Mouse (Mus musculus) T-helper 1 cell (primary cell): ENCODE measurements at regions not wholly inside any gene's neighbourhood (a gene's known extent, or its start where the extent isn't known, plus 50 kb on each side); places are given as distances from the start of the nearest gene placed in this dataset.

ENCODE experiments used
- in situ Hi-C: fragments of 300-600 bp; cut with MboI, MseI; formaldehyde crosslinking; loops from one replicate; pipeline ENCODE4 v1.15.1; 2025; ENCODE audit warnings: high pct_unique_total_duplicates

DNA sequence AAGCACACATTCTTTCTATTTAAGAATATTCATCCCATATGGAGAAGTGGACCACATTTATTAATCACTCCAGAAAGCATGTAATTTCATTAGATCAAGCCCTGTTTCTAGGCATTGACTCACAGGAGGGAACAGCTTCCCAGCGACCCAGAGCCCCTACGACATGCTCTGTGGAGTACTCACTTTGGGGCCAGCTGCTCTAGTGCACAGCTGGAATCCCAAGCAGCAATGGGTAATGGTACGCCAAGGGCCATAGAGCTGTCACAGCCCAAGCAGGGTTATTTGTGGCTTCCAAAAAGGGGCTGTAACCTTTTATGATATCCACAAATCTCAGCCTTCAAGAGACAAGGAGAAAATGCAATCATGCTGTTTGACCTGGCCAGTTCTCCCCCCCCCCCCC is 706.4 kb downstream of the Dhx35 start:
- in situ Hi-C loops: no loop called here

DNA sequence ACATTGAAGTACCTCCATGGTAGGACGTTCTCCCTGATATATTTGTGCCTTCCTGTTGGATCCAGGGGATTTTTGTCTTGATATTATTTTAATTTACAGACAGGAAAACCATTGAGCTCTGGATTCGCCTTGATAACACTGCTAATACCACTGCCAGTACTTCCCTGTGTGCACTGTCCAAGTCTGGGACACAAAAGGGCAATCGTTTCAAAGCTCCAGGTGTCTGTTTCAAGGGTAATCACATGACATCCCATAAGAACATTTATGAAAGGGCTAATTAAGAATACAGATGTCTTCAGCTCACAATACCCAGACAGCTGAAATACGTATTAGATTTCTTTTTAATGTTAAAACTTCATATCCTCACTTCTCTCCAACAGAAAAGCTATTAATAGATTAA is 724.5 kb downstream of the Dhx35 start:
- in situ Hi-C loops: no loop called here

DNA sequence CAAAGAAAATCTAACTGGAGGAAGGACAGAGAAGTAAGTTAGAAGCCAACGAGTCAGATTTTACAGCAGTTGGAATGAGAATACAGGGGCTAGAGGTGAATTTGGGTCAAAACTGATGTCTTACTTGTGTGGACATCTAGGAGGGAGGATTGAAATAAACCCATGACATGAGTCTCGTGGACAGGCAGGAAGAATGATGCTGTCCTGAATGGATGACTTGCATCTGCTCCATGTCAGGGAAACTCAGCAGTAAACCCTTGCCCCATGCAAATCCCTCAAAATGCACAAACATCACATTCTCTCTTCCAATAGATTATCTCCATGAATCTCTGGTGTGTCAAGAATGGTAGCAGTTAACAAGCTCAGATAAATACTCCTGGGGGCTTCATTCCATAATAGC is 729.1 kb downstream of the Dhx35 start:
- in situ Hi-C loops: no loop called here

DNA sequence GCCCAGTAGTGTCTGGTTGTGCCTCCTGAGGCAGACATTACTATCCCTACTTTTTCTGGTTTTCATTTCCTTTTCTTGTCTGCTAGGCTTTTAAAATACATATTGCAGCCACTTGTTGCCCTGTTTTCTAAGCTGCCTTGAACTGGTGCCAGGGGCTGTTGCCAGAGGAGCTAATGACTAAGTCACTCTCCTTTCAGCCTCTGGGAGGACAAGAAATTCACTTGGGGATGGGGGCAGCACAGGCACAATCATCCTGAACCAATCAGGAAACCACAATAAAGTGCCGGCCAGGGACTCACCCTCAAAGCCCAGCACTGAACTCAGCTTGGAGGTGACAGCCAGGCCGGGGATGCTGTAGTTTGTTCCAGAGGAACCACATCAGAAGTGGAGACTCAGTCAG is 740.3 kb downstream of the Dhx35 start:
- in situ Hi-C loops: no loop called here

DNA sequence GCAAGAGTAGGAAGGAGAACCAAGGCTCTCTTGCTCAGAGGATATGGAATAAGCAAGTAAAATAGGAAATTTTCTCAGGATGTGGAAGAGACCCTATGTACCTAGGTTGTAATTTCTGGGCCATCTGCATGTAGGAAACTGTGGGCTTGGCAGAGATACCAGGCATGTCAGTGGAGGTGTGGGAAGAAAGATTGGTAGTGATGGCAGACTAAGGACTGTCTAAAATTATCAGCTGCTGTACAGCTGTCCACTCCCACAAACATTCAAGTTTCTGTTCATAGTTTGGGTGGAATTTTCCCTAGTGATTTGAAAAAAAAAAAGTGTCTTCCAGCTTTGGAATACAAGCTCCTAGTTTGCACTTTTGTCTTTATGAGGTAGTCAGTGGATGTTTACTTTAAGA is 744.7 kb downstream of the Dhx35 start:
- in situ Hi-C loops: no loop called here

DNA sequence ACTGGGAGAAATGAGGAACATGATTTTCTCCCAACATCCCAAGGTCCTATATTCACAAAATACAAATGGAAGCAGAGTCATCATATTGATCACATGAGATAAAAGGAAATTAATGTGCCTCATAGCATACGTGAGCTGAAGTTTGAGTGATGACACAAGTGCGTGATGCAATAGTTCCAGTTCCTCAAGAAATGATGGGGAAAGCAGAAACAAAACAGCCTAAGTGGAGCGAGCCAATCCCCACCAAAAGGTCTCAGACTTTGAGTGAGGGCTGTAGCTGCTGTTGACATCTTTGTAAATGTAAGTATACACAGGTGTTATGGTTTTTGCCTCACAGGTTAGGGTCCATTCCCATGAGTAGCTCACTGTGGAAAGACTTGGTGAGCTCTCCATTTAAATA is 763.0 kb downstream of the Dhx35 start:
- in situ Hi-C loops: no loop called here

DNA sequence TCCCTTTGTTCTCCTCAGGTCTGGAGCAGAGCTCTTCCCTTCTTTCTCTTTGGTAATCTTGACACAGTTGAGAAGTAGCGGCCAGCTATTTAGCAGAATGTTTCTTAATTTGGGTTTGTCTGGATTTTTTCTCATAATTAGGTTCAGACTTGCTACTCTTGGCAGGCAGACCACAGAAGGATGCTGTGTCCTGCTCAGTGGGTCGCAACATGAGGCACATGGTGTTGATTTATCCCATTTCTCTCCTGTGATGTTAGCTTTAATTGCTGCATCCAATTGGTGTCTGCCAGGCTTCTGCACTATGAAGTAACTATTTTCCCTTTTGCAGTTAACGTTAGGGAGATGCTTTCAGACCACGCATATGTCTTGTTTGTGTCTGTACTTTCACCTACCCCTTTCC is 768.7 kb downstream of the Gm826 start:
- in situ Hi-C loops: no loop called here

DNA sequence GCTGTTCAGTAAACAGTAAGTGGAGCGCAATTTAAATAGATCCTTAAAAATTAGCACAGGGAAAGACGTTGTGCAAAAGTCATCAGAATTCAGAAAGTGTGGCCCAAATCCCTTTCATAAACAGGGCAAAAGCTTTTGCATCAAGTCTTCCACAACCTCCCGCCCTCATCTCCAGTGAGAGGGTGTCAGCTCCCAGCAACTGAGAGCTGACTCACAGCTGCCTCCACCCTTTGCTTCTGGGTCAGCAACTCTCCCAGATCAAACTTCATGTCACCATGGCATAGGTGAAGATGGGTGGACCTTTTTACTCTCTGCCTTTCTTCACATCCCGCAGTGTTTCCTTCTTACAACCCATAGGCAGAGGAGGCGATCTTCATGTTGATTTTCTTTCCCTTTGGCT is 768.0 kb downstream of the Gm826 start:
- in situ Hi-C loops: no loop called here

DNA sequence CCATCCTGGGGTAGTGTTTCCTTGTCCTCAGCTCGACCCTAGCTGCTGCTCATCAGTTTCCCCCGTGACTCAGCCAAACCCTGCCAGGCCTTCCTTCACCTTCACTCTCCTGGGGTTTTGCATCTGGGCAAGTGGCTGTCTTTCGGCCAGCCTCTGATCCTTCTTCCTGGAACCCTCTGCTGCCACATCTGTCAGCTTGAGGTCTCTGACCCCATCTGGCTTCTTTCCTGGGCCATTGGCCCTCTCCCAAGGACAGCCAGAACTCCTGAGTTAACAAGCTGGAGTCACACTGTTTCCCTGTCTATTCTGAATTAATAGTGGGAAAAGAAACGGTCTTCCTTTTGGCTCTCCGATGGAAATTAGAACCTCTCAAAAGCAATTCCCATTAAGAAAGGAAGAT is 767.5 kb downstream of the Gm826 start:
- in situ Hi-C loops: no loop called here

DNA sequence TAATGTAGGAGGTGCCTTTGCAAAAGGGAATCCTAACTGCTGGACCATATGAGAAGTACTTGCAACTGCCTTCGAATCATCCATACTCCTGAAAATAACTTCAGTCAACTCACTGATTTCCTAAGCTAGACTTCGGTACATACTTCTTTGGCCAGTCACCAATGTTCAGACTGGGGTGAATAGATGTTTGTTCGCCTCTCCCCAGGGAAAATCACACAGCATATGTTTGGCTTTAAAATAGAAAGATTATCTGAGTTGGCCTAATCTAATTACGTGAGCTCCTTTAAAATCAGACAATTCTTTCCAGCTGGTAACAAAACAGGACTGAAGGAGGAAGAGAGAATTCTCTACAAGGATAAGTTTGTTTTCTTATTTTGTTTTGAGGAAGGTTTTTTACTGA is 765.6 kb downstream of the Gm826 start:
- in situ Hi-C loops: no loop called here

DNA sequence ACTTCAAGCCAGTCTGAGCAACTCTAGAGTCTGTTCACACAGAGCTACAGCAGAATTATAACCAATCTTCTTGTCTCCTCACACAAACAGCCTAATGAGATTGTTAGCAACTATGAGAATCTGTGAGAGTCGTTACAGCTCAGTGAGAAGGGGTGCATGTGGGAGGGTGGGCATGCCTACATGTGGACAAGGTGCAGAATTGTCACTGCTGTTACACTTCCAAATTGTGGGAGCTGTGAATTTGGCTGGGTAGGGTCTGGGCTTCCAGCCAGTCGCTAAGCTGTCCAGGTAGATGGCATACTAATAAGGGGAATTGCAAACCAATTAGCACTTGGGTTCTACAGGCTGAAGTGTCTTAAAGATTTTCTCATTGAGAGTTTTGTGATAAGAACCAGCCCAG is 762.1 kb downstream of the Gm826 start:
- in situ Hi-C loops: no loop called here

DNA sequence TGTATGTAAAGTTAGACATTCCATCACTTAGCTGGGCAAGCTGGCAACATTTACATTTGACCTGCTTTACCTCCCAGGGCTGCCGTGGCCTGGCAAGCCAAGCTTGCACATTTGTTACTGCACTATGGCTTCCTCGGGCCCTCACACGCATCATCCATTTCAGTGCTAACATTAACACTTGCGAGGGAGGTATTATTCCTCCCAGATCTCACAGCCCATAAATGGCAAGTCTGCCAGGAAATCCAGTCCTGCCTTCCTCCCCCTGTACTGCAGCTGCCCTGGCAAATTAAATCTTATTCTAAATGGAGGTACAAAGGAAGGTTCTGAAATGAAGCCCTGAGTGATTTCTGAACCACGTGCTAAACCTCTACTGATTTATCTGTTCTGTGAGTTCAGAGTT is 758.7 kb downstream of the Gm826 start:
- in situ Hi-C loops: no loop called here

DNA sequence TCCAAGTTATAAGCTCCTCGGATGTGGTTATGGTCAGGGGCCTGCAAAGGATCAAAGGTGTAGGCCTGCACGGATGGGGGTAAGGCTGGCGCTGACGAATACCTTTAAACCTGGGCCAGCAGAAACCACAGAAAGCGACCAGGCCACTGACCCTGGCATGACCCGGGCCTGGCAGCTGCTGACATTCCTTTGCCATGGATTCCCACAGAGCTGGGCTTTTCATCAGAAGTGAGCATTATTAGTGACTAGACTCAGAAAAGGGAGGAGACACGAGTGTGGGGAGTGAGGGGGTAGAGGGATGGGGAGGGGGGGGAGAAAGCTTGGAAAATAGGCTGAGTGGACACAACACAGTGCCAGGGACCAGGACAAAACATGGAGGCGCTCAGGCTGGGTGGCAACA is 750.9 kb downstream of the Gm826 start:
- in situ Hi-C loops: no loop called here

DNA sequence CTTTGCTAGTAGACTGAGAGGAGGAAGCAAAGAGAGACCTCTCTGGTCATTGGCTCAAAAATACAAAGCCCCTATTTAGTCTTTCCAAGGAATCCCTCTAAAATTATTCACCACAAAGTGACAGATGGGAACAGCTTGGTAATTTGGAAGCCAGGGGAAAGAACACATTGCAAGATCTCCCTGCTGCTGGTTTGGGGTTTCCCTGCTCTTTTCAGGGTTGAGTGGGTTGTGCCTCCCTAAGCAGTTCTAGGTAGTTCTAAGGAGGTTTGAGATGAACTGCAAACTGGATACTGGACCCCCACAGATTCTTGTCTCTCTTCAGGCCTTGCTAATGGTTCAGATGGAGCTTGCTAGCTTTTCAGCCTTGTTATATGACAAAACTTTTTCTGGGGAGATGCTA is 749.3 kb downstream of the Gm826 start:
- in situ Hi-C loops: no loop called here

DNA sequence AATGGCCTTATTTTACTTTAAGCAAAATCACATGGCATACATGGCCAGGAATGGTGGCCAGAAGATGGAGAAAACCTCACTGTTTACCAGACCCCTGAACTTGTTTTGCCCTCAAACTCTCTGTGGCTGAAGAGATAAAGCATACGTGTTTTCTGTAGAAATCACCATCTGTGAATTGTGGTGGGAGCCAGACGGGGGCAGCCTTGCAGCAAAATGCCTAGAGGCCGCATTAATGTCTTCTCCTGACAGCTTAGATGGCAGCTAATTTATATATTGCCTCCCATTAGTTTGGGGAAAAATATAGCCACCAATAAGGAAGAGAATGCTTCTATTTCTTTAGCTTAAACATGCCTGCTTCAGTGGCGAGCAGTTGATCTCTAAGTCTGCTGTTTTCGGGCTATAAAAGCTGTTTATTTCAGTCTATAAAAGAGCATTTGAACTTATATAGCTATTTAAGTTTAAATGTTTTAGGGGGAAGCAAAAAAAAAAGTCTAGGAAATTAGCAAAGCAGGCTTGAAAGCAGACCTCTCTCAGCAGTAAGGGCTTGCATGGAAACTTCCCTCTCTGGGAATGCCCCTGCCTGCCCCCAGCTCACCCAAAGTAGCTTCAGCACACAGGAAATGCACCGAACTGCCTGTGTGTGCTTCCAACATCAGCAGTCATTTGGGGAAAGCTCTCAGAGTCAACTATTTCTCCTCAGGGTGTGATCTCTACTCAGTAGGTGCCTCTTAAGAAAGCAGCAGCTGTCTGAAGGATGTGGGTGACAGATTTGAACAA is 747.1 kb downstream of the Gm826 start:
- in situ Hi-C loops: no loop called here

DNA sequence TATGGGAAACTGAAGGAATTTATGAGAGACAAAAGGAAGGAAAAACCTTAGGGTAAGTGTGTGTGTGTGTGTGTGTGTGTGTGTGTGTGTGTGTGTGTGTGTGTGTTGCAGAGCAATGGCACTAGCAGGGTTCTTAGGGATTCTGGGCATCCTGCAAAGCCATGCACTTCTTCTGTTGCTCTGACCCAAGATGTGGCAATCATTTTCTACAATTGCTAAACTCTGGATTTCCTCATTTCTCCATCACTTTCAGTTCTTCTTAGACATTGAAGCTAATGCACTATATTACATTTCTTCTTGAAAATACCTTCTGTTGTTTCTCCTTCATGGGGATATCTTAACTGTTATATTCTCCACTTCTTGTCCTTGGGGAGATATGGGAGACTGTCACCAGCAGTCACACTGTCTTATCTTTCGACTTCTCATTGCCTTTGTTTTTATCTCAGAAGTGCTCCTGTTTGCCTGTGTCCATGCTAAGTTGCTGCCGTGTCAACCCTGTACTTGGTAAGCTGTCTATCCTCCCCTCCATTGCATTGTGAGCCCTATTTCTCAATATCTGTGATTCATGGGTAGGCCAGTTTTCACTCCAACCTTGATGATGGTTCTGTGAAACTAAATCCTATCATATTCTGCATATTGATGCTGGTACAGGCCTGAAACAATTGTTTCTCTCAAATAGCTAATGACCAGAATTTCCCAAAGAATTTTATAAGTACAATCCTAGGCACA is 742.4 kb downstream of the Gm826 start:
- in situ Hi-C loops: no loop called here

DNA sequence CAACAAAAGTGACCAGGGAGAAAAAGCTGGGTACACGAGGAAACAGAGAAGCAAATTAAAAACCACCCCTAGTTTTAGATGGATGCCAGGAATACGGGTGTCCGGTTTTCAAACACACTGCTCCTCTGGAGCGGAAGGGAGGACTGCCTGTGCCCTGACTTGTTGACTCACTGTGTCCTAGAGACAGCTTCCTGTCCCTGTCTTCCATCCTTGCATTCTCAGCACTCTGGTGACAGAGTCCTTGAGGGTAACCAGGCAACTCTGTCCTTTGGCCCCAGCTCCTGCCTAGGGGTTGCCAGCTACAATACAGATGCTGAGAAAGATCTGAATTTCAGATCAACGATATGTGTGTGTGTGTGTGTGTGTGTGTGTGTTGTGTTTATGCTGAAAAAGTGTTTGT is 741.1 kb downstream of the Gm826 start:
- in situ Hi-C loops: no loop called here

DNA sequence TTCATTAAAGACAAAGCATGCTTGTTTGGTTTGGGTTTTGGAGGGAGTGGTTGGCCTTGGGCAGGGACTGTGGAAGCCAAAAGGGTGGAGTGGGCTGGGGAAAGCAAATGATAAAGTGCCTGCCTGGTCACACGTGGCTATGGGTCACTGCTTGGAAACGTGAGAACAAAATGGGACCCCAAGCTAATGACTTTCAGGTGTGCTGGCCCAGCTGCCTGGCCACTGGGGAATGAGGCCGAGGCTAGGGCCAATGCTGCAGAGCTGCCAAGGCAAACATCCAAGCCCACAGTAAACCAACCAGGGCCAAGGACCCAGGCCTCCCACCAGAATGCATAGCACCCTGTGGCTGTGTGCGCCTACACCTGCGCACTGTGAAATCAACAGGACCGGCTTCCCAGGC is 737.7 kb downstream of the Gm826 start:
- in situ Hi-C loops: no loop called here

DNA sequence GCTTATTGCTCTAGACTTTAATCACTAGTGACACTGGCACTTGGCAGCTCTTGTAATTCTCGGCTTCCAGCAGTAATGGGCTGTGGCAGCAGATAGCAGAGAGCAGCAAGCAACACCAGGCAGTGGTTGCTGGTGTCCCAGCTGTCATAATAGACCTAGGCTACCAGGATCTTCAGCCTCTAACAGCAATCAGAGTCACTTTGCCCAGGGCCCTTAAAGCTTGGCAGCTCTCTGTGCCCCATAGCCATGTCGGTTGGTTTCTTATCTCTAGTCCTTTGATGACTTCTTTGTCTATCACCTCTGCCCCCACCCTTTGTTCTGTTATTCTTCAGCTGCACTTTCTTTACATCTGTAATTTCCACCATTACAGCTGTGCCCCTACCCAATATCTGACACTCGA is 735.9 kb downstream of the Gm826 start:
- in situ Hi-C loops: no loop called here

DNA sequence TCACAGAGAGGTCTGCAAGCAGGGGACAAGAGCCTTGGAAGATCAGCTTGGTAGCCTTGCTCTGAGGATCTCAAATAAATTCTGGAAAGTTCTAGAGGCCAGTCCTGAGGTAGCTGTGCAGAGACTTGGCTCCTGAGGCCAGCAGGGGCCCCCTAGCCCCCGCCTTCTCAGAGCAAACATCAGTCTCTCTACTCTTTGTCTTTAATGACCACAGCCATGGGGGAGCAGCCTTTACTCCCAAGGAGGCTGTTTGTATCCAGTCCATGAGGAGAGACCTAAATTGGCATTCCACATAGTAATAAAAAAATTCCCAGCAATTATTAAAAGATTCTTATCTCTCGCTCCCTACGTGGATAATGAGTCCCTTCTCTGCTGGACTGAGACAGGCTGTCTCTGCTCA is 726.8 kb downstream of the Gm826 start:
- in situ Hi-C loops: no loop called here

DNA sequence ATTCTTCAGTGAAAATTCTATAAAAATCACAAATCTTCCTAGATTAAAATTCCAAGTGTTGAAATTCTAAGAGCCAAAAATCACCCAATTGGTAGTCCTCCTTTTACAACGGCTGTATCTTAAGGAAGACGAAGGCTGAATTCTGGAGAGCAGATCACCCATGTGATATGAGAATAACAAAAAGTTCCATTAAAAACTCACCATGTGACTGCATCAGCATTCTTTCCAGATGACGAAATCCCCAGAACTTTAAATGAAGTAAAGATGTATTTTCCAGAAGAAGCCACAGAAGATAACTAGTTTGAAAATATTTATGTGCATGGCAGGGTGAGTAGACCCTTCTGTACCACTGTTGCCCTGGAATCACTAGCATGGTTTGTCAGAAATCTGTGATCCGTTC is 723.5 kb downstream of the Gm826 start:
- in situ Hi-C loops: no loop called here

DNA sequence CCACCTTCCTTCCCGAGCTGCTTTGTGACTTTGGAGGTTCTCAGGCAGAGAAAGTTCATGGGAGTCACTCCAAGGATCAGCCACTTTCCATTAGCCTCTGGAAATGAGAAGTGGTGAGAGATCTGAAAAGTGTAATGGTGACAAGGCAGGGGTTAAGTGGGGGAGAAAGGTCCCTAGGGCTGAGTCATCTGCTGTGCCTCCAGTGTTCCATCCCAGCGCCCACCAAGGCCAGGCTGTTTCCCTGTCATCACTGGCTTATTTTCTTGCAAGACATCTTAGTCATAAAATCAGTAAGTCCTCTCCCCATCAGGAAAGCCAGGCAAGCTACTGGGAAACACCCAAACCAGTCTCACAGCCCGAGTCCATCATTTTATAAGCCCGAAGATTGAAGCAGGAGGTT is 717.3 kb downstream of the Gm826 start:
- in situ Hi-C loops: no loop called here

DNA sequence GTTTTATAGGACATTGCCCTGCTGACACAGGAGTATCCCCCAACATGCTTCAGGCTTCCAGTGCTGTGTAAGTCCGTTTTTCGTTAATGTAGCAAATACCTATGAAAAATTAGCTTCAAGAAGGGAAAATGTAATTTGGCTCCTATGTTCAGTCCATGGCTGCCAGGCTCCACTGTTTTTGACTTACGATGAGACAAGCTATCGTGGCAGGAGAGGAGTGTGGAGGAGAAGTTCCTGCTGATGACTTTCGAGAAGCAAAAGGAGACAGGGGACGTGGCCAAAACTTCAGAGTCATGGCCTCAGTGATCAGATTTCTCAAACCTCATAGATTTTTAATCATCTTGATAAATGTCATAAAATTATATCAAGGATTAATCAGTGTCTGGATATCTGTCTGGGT is 712.7 kb downstream of the Gm826 start:
- in situ Hi-C loops: no loop called here
